Mouse (Mus musculus): ENCODE measurements at regions not wholly inside any gene's neighbourhood (a gene's known extent, or its start where the extent isn't known, plus 50 kb on each side); places are given as distances from the start of the nearest gene placed in this dataset.
A peak's percentile ranks its signal among the peaks of the same experiment; 100 is the strongest.

GRCm38 (mm10) chr11:55712350-55712749, 104.4 kb upstream of the Glra1 start:
- ATAC-seq (ENCODE audit: low FRiP score) (no peak), DNase-seq (ENCODE audit: low spot score) (no peak)
- H3K9me3 ChIP-seq (ENCODE audit: control insufficient read depth, low read length): no peaks in the 10 kb centered on the region
- no peaks in the 10 kb centered on the region for H3K27me3 ChIP-seq (ENCODE audit: control insufficient read depth, insufficient read depth, low read length)
- no peak overlapping the region for H3K4me2 ChIP-seq (replicated peaks; ENCODE audit: low read depth, low read length)
- H3K36me3 ChIP-seq (ENCODE audit: control insufficient read depth, insufficient read depth, low read length): no peaks in the 10 kb centered on the region
- H3K9ac ChIP-seq (ENCODE audit: low read depth, low read length): no peak overlapping the region
- H3K27ac ChIP-seq (ENCODE audit: low read depth, low read length): no peak overlapping the region
- WGBS: 94% methylated on average over 1 of the region's 1 CpGs
- H3K4me3 ChIP-seq (ENCODE audit: low read depth, low read length): no peak overlapping the region
- H3K4me1 ChIP-seq (replicated peaks; ENCODE audit: control insufficient read depth, insufficient read depth, low read length): no peaks in the 10 kb centered on the region

DNA sequence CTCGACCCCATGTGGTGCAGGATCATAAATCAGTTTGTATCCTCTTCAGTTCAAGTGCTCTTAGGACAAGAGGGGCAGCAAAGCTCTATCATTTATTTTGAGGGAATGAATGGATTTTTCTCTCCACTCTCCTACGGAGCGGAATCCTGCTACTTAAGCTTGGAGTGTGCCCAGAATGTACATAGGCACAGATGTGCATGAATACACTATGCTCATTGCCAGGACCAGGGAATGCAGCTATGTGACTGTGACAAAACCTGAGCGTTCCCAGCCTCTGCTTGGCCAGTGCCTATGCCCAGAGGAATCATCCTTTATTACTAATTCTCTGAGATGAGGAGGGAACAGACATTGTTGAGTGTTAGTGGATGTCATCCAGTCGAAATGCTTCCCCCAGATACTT, 99.5 kb upstream of the Glra1 start:
- WGBS: 81% methylated on average over 5 of the region's 5 CpGs
- H3K9me3 ChIP-seq (ENCODE audit: control insufficient read depth, low read length): no peaks in the 10 kb centered on the region
- H3K4me1 ChIP-seq (replicated peaks; ENCODE audit: control insufficient read depth, insufficient read depth, low read length): no peaks in the 10 kb centered on the region
- no peak overlapping the region for H3K27ac ChIP-seq (ENCODE audit: low read depth, low read length)
- H3K36me3 ChIP-seq (ENCODE audit: control insufficient read depth, insufficient read depth, low read length): no peaks in the 10 kb centered on the region
- H3K27me3 ChIP-seq (ENCODE audit: control insufficient read depth, insufficient read depth, low read length): no peaks in the 10 kb centered on the region
- H3K4me2 ChIP-seq (replicated peaks; ENCODE audit: low read depth, low read length): no peak overlapping the region
- DNase-seq (ENCODE audit: low spot score) (no peak), ATAC-seq (ENCODE audit: low FRiP score) (no peak)
- no peak overlapping the region for H3K9ac ChIP-seq (ENCODE audit: low read depth, low read length)
- H3K4me3 ChIP-seq (ENCODE audit: low read depth, low read length): no peak overlapping the region

DNA sequence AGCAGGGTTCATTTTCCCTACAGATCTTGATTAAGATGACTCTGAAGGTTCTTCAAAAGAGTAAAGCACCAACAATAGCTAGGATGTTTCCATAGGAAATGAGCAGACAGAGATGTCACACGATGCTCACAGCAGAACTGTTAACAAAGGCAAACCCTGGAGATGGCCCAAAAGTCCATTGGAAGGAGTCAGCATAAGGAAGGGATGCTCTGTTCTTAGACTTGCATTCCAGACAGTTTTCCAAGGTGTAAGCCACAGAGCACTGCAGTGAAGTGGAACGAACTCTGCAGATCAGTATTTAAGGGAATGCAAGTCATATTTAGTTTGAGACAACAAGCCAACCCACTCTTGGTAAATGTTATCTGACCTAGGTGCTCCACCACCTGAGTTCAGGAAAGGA, 93.9 kb upstream of the Glra1 start:
- Histone ChIP-seq H3K4me2 (replicated peaks; ENCODE audit: low read depth, low read length) (no peak overlapping the region), H3K27ac (ENCODE audit: low read depth, low read length) (no peak overlapping the region), H3K36me3 (ENCODE audit: control insufficient read depth, insufficient read depth, low read length) (no peaks in the 10 kb centered on the region), H3K4me3 (ENCODE audit: low read depth, low read length) (no peak overlapping the region), H3K9me3 (ENCODE audit: control insufficient read depth, low read length) (no peaks in the 10 kb centered on the region), H3K4me1 (replicated peaks; ENCODE audit: control insufficient read depth, insufficient read depth, low read length) (no peaks in the 10 kb centered on the region), H3K27me3 (ENCODE audit: control insufficient read depth, insufficient read depth, low read length) (no peaks in the 10 kb centered on the region), H3K9ac (ENCODE audit: low read depth, low read length) (no peak overlapping the region)
- ATAC-seq (ENCODE audit: low FRiP score) (no peak), DNase-seq (ENCODE audit: low spot score) (no peak)
- WGBS: 83% methylated on average over 2 of the region's 2 CpGs

DNA sequence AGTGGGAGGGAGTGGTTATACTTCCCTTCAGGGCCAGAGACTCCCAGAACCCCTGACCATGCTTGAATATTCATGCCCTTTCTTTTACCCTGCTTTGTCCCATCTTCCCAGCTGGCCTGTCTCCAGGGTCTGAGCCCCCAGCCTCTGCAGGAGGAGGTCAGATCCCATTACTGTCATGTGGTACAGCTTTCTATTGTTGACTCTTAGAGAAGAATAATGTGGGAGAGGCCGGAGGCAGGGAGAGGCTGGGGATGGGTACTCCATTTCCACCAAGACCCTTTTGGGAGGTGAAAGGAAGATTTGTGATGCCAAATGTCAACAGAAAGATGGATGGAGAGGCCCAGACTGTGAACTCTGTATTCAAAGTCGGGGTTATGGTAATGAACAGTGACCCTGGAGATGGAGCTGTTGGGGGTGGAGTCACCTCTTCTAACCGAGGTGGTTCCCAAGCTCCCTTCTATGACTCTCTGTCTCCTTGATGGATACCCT, 77.1 kb upstream of the Glra1 start:
- H3K9ac ChIP-seq (ENCODE audit: low read depth, low read length): no peak overlapping the region
- no peak overlapping the region for H3K4me2 ChIP-seq (replicated peaks; ENCODE audit: low read depth, low read length)
- 19% methylated on average over 3 of the region's 3 CpGs for WGBS
- H3K27me3 ChIP-seq (ENCODE audit: control insufficient read depth, insufficient read depth, low read length): no peaks in the 10 kb centered on the region
- DNase-seq (ENCODE audit: low spot score): peak; percentile 77
- peak overlapping the region; percentile 80 for H3K27ac ChIP-seq (ENCODE audit: low read depth, low read length)
- peak; percentile 92 for ATAC-seq (ENCODE audit: low FRiP score)
- H3K36me3 ChIP-seq (ENCODE audit: control insufficient read depth, insufficient read depth, low read length): no peaks in the 10 kb centered on the region
- H3K4me1 ChIP-seq (replicated peaks; ENCODE audit: control insufficient read depth, insufficient read depth, low read length): peaks cover 6% of the 10 kb centered on the region
- no peak overlapping the region for H3K4me3 ChIP-seq (ENCODE audit: low read depth, low read length)
- H3K9me3 ChIP-seq (ENCODE audit: control insufficient read depth, low read length): no peaks in the 10 kb centered on the region

DNA sequence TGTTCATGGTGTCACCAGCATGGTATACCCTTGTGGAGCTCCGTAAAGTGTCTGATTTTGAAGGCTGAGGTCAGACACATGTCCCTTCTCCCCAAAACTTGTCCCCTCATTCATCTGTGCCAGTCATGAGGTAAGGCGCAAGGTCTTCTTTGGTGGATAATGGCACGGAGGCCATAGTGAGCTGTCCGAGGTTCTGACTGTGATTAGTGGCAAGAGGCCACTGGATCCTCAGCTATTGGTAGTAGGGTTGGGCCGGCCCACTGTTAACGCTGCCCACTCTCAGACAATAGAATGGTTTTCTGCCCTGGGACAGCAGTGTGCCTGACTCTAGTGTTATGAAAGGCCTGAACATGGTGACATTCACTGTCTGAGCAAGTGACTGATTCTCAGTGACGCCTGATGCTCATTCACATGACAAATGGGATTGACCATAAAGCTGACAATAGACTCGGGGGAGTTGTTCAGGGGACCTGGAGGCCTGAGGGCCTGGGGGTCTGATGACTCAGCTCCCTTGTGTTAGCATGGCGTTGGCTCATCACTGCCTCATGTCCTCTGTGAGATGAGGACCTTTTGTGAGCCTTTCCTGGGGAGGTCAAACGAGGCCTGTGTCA, 74.5 kb upstream of the Glra1 start:
- H3K4me3 ChIP-seq (ENCODE audit: low read depth, low read length): no peak overlapping the region
- H3K9me3 ChIP-seq (ENCODE audit: control insufficient read depth, low read length): no peaks in the 10 kb centered on the region
- no peaks in the 10 kb centered on the region for H3K36me3 ChIP-seq (ENCODE audit: control insufficient read depth, insufficient read depth, low read length)
- ATAC-seq (ENCODE audit: low FRiP score) (0 out of 2 replicates have a peak, but pooled peaks have one; percentile 8), DNase-seq (ENCODE audit: low spot score) (peak; percentile 64)
- H3K27me3 ChIP-seq (ENCODE audit: control insufficient read depth, insufficient read depth, low read length): no peaks in the 10 kb centered on the region
- H3K27ac ChIP-seq (ENCODE audit: low read depth, low read length): peak overlapping the region; percentile 83
- H3K4me1 ChIP-seq (replicated peaks; ENCODE audit: control insufficient read depth, insufficient read depth, low read length): peaks cover 6% of the 10 kb centered on the region
- peak overlapping the region; percentile 15; the same call in 1 of the 2 replicates for H3K4me2 ChIP-seq (replicated peaks; ENCODE audit: low read depth, low read length)
- WGBS: 18% methylated on average over 10 of the region's 10 CpGs
- H3K9ac ChIP-seq (ENCODE audit: low read depth, low read length): no peak overlapping the region

- H3K36me3 ChIP-seq (ENCODE audit: control insufficient read depth, insufficient read depth, low read length): no peaks in the 10 kb centered on the region
- H3K9ac ChIP-seq (ENCODE audit: low read depth, low read length): no peak overlapping the region
- H3K4me1 ChIP-seq (replicated peaks; ENCODE audit: control insufficient read depth, insufficient read depth, low read length): peaks cover 6% of the 10 kb centered on the region
- H3K9me3 ChIP-seq (ENCODE audit: control insufficient read depth, low read length): no peaks in the 10 kb centered on the region
- ATAC-seq (ENCODE audit: low FRiP score) (peak; percentile 36), DNase-seq (ENCODE audit: low spot score) (peak; percentile 75)
- H3K4me3 ChIP-seq (ENCODE audit: low read depth, low read length): no peak overlapping the region
- peak overlapping the region; percentile 15 for H3K4me2 ChIP-seq (replicated peaks; ENCODE audit: low read depth, low read length)
- H3K27ac ChIP-seq (ENCODE audit: low read depth, low read length): peak overlapping the region; percentile 83
- no peaks in the 10 kb centered on the region for H3K27me3 ChIP-seq (ENCODE audit: control insufficient read depth, insufficient read depth, low read length)
- WGBS: 36% methylated on average over 21 of the region's 21 CpGs
Observed at GRCm38 (mm10) chr11:55681226-55681980, 73.4 kb upstream of the Glra1 start.

DNA sequence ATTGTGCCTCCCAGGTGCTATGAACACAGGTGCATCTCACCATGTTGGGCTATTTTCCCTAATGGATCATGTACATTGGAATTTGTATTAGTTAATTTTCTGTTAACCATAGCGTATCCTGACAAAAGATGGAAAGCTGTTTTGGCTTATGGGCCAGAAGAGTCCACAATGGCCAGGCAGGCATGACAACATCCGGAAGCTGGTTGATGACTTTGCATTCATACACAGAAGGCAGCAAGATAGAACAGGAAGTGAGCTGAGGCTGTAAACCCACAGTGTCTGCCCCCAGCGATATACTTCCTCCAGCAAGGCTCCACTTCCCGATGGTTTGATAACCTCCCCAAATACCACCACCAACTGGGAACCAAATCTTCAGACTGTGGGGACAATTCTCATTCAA, 55.1 kb upstream of the Glra1 start:
- no peak overlapping the region for H3K27ac ChIP-seq (ENCODE audit: low read depth, low read length)
- DNase-seq (ENCODE audit: low spot score) (no peak), ATAC-seq (ENCODE audit: low FRiP score) (no peak)
- H3K4me1 ChIP-seq (replicated peaks; ENCODE audit: control insufficient read depth, insufficient read depth, low read length): no peaks in the 10 kb centered on the region
- no peaks in the 10 kb centered on the region for H3K27me3 ChIP-seq (ENCODE audit: control insufficient read depth, insufficient read depth, low read length)
- no peak overlapping the region for H3K4me2 ChIP-seq (replicated peaks; ENCODE audit: low read depth, low read length)
- no peaks in the 10 kb centered on the region for H3K9me3 ChIP-seq (ENCODE audit: control insufficient read depth, low read length)
- H3K36me3 ChIP-seq (ENCODE audit: control insufficient read depth, insufficient read depth, low read length): no peaks in the 10 kb centered on the region
- H3K4me3 ChIP-seq (ENCODE audit: low read depth, low read length): no peak overlapping the region
- WGBS: 87% methylated on average over 4 of the region's 4 CpGs
- no peak overlapping the region for H3K9ac ChIP-seq (ENCODE audit: low read depth, low read length)

DNA sequence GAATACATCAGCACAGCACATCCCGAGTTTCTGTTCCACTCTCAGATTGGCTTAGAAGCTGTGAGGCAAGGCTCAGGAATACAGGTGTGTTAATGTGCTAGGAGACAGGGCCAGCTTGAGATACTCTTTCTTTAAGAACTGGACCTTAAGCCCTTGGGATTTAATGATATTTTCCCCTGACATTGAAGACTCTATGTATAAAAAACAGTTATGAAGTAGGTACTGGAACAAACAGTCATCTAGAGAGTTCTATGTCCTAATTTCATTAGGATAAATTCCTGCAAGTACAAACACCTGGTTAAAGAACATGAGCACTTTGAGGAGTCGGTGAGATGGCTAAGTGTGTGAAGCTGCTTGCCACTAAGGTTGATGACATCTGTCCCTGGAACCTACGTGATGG, 54.3 kb upstream of the Glra1 start:
- H3K9me3 ChIP-seq (ENCODE audit: control insufficient read depth, low read length): no peaks in the 10 kb centered on the region
- 76% methylated on average over 3 of the region's 3 CpGs for WGBS
- no peaks in the 10 kb centered on the region for H3K36me3 ChIP-seq (ENCODE audit: control insufficient read depth, insufficient read depth, low read length)
- no peak overlapping the region for H3K27ac ChIP-seq (ENCODE audit: low read depth, low read length)
- no peak overlapping the region for H3K9ac ChIP-seq (ENCODE audit: low read depth, low read length)
- no peak overlapping the region for H3K4me2 ChIP-seq (replicated peaks; ENCODE audit: low read depth, low read length)
- ATAC-seq (ENCODE audit: low FRiP score): no peak
- no peaks in the 10 kb centered on the region for H3K4me1 ChIP-seq (replicated peaks; ENCODE audit: control insufficient read depth, insufficient read depth, low read length)
- DNase-seq (ENCODE audit: low spot score): no peak
- H3K27me3 ChIP-seq (ENCODE audit: control insufficient read depth, insufficient read depth, low read length): no peaks in the 10 kb centered on the region
- no peak overlapping the region for H3K4me3 ChIP-seq (ENCODE audit: low read depth, low read length)

All from hindbrain, embryonic 11.5 days (tissue).